Mouse (Mus musculus) hindbrain, embryonic 16.5 days (tissue): ENCODE data around the gene Rce1. TPM values are rescaled to one million over a fixed set of nuclear protein-coding genes. Genes with fewer than 3 reads are reported as not detected.

ENCODE experiments used
- ATAC-seq: fragments of 200-750 bp; cut with Nextera tagmentation; 2 replicates; pipeline ENCODE4 v1.8.0; 2017; ENCODE audit warnings: moderate TSS enrichment, moderate library complexity
- H3K27ac ChIP-seq: fragments of 300-500 bp; sonication (generic); 2 replicates; pipeline ENCODE4 v1.5.1; 2014; ENCODE audit warnings: low read depth, mild to moderate bottlenecking, control low read depth, low read length, moderate library complexity
- H3K27me3 ChIP-seq: fragments of 300-500 bp; sonication (generic); replicated peaks from 2 replicates; pipeline ENCODE4 v1.6.1; 2014; ENCODE audit warnings: low read length; ENCODE audit not compliant: control insufficient read depth, insufficient read depth
- H3K36me3 ChIP-seq: fragments of 300-500 bp; sonication (generic); 2 replicates; pipeline ENCODE4 v1.6.1; 2014; ENCODE audit warnings: mild to moderate bottlenecking, low read length, moderate library complexity, mixed read lengths; ENCODE audit not compliant: control insufficient read depth, insufficient read depth
- H3K4me1 ChIP-seq: fragments of 300-500 bp; sonication (generic); 2 replicates; pipeline ENCODE4 v1.6.1; 2014; ENCODE audit warnings: low read depth, low read length; ENCODE audit not compliant: control insufficient read depth, insufficient read depth
- H3K4me2 ChIP-seq: fragments of 300-500 bp; sonication (generic); 2 replicates; pipeline ENCODE4 v1.6.1; 2014; ENCODE audit warnings: mild to moderate bottlenecking, low read length, control low read depth, moderate library complexity
- H3K4me3 ChIP-seq: fragments of 300-500 bp; sonication (generic); 2 replicates; pipeline ENCODE4 v1.5.1; 2014; ENCODE audit warnings: mild to moderate bottlenecking, low read length, control low read depth, moderate library complexity
- H3K9ac ChIP-seq: fragments of 300-500 bp; sonication (generic); 2 replicates; pipeline ENCODE4 v1.6.1; 2014; ENCODE audit warnings: low read depth, mild to moderate bottlenecking, control low read depth, low read length, moderate library complexity
- H3K9me3 ChIP-seq: fragments of 300-500 bp; sonication (generic); 2 replicates; pipeline ENCODE4 v1.6.1; 2014; ENCODE audit warnings: mild to moderate bottlenecking, low read length, moderate library complexity; ENCODE audit not compliant: control insufficient read depth
- WGBS: fragments of 180-500 bp; shearing (Covaris S2); extraction: QIAGEN DNeasy Blood & Tissue Kit; methylation state at CpG from one replicate; pipeline ENCODE4 v1.1.7; 2014; 5-methylcytosine and 5-hydroxymethylcytosine counted together
- polyA plus RNA-seq: library from polyadenylated mRNA; unstranded; fragments of >200 nt; fragmentation: Nextera tagmentation; extraction: Ambion mirVana; gene quantifications from 2 replicates; pipeline ENCODE4 v1.2.1, GENCODE M21; 2015

Gene Rce1
- polyA plus RNA-seq, 1 experiment from 2014 or later, result 51.8 TPM

- ATAC-seq, result peak; percentile 63
- H3K9me3 ChIP-seq, result no peaks in the 10 kb centered on the region
- H3K4me2 ChIP-seq, result peak overlapping the region; percentile 87
- peak overlapping the region; percentile 80 for H3K4me3 ChIP-seq
- peaks cover 19% of the 10 kb centered on the region for H3K36me3 ChIP-seq
- peak overlapping the region; percentile 77 for H3K27ac ChIP-seq
- H3K9ac ChIP-seq, result peak overlapping the region; percentile 91
- peaks cover 21% of the 10 kb centered on the region for H3K4me1 ChIP-seq
- 2% methylated on average over 32 of the region's 35 CpGs for WGBS
- no peaks in the 10 kb centered on the region for H3K27me3 ChIP-seq
Measured at GRCm38 (mm10) chr19:4625829-4626535, 541 bp upstream of the Rce1 start.

DNA sequence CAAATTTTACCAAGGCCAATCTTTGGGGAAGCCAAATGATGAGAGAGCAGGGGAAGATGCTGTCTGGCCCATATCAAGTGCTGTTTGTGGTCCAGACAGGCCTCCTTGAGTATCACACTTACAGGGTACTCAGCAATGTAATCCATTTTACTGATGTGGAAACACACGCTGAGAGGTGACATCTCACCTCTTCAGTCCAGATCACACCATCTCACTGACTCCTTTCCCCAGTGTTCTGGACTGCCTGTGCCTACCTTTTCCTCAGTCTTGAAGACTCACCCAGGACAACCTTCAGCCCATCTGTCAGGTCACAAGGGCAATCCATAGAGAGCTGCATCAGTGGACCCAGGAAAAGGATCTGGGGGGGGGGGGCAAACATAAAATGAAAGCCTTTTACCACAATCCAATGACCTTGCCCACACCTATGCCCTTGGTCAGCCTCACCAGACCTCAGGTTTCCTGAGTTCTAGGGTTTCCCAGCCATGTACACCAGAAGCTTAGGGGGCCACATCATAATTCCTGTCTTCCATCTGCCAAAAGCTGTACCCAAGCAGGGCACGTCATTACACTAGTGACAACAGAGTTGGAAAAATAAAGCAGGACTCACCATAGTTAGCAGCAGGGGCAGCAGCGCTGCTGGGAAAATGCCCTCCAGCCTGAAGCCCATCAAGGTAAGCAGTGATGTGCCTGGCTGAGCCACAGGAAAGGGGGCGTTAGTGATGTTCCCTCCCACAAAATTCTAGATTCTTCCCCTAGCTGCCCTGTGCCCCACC, 849 bp downstream of the Rce1 start:
- peak overlapping the region; percentile 91 for H3K9ac ChIP-seq
- WGBS, result 33% methylated on average over 4 of the region's 4 CpGs

GRCm38 (mm10) chr19:4624006-4624405, 1.4 kb downstream of the Rce1 start:
- ATAC-seq, result no peak
- H3K27me3 ChIP-seq, result no peaks in the 10 kb centered on the region
- H3K4me3 ChIP-seq, result no peak overlapping the region
- H3K4me2 ChIP-seq, result no peak overlapping the region
- H3K9ac ChIP-seq, result no peak overlapping the region; the same call in 1 of the 2 replicates
- peaks cover 19% of the 10 kb centered on the region for H3K36me3 ChIP-seq
- peaks cover 21% of the 10 kb centered on the region for H3K4me1 ChIP-seq
- no peaks in the 10 kb centered on the region for H3K9me3 ChIP-seq
- WGBS, result 94% methylated on average over 12 of the region's 12 CpGs
- no peak overlapping the region for H3K27ac ChIP-seq

More for the DNA sequence above, 849 bp downstream of the Rce1 start:
- H3K4me2 ChIP-seq, result peak overlapping the region; percentile 69
- H3K9me3 ChIP-seq, result no peaks in the 10 kb centered on the region
- H3K27me3 ChIP-seq, result no peaks in the 10 kb centered on the region
- peaks cover 21% of the 10 kb centered on the region for H3K4me1 ChIP-seq
- H3K27ac ChIP-seq, result peak overlapping the region; percentile 93
- peak overlapping the region; percentile 80 for H3K4me3 ChIP-seq
- ATAC-seq, result no peak
- H3K36me3 ChIP-seq, result peaks cover 19% of the 10 kb centered on the region

DNA sequence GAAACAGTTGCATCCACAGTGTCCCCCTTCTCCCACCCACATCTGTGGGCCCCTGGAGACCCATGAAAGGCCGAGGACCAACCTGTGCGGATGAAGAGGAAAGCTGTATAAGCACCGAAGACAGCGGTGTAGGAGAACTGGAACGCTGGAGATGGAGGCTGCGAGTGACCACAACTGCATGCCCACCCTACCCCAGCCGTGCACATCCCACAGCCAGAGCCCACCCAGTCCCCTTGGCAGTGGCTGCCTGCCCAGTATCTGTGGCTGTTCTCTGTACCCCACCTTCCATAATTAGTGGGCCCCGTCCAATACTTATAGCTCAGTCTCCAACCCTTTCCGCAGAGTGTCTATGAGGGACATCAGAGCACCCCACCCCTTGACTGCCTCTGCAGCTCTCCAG, 2.0 kb downstream of the Rce1 start:
- H3K9me3 ChIP-seq, result no peaks in the 10 kb centered on the region

DNA sequence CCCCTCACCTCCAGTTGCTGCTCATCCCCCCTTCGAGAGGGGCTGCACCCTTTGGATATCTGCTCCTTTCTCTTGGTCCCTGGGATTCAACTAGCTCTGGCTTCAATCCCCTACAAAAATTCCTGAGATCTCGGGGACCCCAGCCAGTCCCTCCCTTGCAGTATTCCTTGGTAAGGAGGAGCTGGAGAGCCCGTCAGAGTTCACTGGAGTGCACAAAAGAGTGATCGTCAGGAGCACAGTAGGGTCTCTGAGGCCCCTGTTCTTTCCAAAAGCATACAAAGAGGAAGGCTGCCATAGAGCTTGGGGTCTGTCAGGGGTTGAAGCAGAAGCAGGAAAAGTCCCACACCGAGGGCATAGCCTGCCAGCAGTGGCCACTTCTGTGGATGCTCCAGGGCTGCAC, 2.7 kb downstream of the Rce1 start:
- Histone ChIP-seq H3K4me2 (no peak overlapping the region), H3K4me1 (peaks cover 19% of the 10 kb centered on the region), H3K27me3 (0 out of 2 replicates have a peak, but pooled peaks cover 2% of the 10 kb centered on the region), H3K9me3 (no peaks in the 10 kb centered on the region), H3K4me3 (no peak overlapping the region), H3K9ac (no peak overlapping the region), H3K36me3 (peaks cover 19% of the 10 kb centered on the region), H3K27ac (no peak overlapping the region)
- no peak for ATAC-seq
- WGBS, result 60% methylated on average over 5 of the region's 5 CpGs

More for the DNA sequence above, 2.0 kb downstream of the Rce1 start:
- no peak overlapping the region for H3K9ac ChIP-seq
- H3K27ac ChIP-seq, result no peak overlapping the region
- 0 out of 2 replicates have a peak, but pooled peaks cover 2% of the 10 kb centered on the region for H3K27me3 ChIP-seq
- no peak overlapping the region for H3K4me2 ChIP-seq
- peaks cover 19% of the 10 kb centered on the region for H3K36me3 ChIP-seq
- 92% methylated on average over 9 of the region's 9 CpGs for WGBS
- ATAC-seq, result no peak
- H3K4me3 ChIP-seq, result no peak overlapping the region
- H3K4me1 ChIP-seq, result peaks cover 19% of the 10 kb centered on the region

GRCm38 (mm10) chr19:4620721-4621120, 4.7 kb downstream of the Rce1 start:
- 90% methylated on average over 7 of the region's 7 CpGs for WGBS
- Histone ChIP-seq H3K9ac (no peak overlapping the region), H3K4me1 (peaks cover 15% of the 10 kb centered on the region), H3K4me2 (no peak overlapping the region), H3K27ac (no peak overlapping the region), H3K9me3 (no peaks in the 10 kb centered on the region), H3K27me3 (0 out of 2 replicates have a peak, but pooled peaks cover 2% of the 10 kb centered on the region), H3K4me3 (no peak overlapping the region), H3K36me3 (peaks cover 19% of the 10 kb centered on the region)
- ATAC-seq, result no peak

DNA sequence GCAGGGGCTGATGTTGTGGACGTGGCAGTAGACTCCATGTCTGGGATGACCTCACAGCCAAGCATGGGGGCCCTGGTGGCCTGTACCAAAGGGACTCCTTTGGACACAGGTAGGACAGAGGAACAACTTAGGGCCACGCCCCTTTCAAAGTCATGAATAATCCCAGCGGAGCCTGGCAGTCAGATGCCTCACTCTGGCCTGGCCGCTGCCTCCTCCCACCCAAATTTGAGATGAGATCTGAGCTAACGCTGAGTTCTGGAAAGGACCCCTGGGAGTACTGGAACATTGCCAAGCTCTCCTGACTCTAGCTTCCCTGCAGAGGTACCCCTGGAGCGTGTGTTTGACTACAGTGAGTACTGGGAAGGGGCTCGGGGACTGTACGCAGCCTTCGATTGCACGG, 6.0 kb downstream of the Rce1 start:
- ATAC-seq, result no peak
- Histone ChIP-seq H3K27me3 (0 out of 2 replicates have a peak, but pooled peaks cover 2% of the 10 kb centered on the region), H3K4me1 (peaks cover 11% of the 10 kb centered on the region), H3K4me3 (no peak overlapping the region), H3K36me3 (peaks cover 19% of the 10 kb centered on the region), H3K4me2 (no peak overlapping the region), H3K9me3 (no peaks in the 10 kb centered on the region), H3K27ac (no peak overlapping the region), H3K9ac (no peak overlapping the region)
- 80% methylated on average over 10 of the region's 10 CpGs for WGBS

DNA sequence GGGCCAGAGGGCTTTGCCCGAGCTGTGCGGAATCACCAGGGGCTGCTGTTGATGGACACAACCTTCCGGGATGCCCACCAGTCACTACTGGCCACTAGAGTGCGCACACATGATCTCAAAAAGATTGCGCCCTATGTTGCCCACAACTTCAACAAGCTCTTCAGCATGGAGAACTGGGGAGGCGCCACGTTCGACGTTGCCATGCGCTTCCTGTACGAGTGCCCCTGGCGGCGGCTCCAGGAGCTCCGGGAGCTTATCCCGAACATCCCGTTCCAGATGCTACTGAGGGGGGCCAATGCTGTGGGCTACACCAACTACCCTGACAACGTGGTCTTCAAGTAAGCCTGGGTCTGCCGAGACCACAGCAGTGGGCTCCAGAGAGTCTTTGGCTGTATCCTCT, 7.3 kb downstream of the Rce1 start:
- Histone ChIP-seq H3K27ac (no peak overlapping the region), H3K9me3 (no peaks in the 10 kb centered on the region), H3K9ac (no peak overlapping the region; the same call in 1 of the 2 replicates), H3K27me3 (0 out of 2 replicates have a peak, but pooled peaks cover 2% of the 10 kb centered on the region), H3K4me1 (peaks cover 19% of the 10 kb centered on the region), H3K4me2 (no peak overlapping the region), H3K36me3 (peaks cover 20% of the 10 kb centered on the region), H3K4me3 (no peak overlapping the region)
- ATAC-seq, result no peak
- WGBS, result 29% methylated on average over 18 of the region's 18 CpGs

- H3K4me2 ChIP-seq, result no peak overlapping the region
- WGBS, result 37% methylated on average over 4 of the region's 4 CpGs
- no peak overlapping the region for H3K27ac ChIP-seq
Measured at GRCm38 (mm10) chr19:4616546-4616945, 8.9 kb downstream of the Rce1 start.

More at GRCm38 (mm10) chr19:4616546-4616945, 8.9 kb downstream of the Rce1 start:
- Histone ChIP-seq H3K4me1 (peaks cover 32% of the 10 kb centered on the region), H3K36me3 (peaks cover 20% of the 10 kb centered on the region), H3K9ac (peak overlapping the region; percentile 2; the same call in 1 of the 2 replicates), H3K4me3 (no peak overlapping the region), H3K9me3 (no peaks in the 10 kb centered on the region), H3K27me3 (0 out of 2 replicates have a peak, but pooled peaks cover 2% of the 10 kb centered on the region)
- ATAC-seq, result no peak
